Mouse (Mus musculus) cortical plate, adult 2 months (tissue): ENCODE measurements around the gene Ifng.

ENCODE experiments used
- CTCF ChIP-seq: fragments of 200-500 bp; IDR thresholded peaks from 2 replicates; pipeline ENCODE4 v1.5.1; 2011; ENCODE audit warnings: mild to moderate bottlenecking, control low read depth, low read length; ENCODE audit not compliant: insufficient read depth; ENCODE audit errors: extremely low read depth
- POLR2A ChIP-seq: fragments of 200-500 bp; IDR thresholded peaks from 2 replicates; pipeline ENCODE4 v1.6.1; 2011; ENCODE audit warnings: mild to moderate bottlenecking, low read length, control low read depth; ENCODE audit not compliant: insufficient read depth; ENCODE audit errors: extremely low read depth

GRCm38 (mm10) chr10:118412774-118413173 lies 28.1 kb upstream of the Ifng start:
- TF ChIP-seq CTCF (no peak), POLR2A (no peak)
